Mouse (Mus musculus) G1E (cell line): Measurements from ENCODE around the gene Serping1. TPM values are rescaled to one million over a fixed set of nuclear protein-coding genes. Genes with fewer than 3 reads are reported as not detected.

ENCODE experiments used
- ATAC-seq: 2 replicates; pipeline ENCODE4 v1.8.0; 2016; ENCODE audit warnings: mild to moderate bottlenecking; ENCODE audit not compliant: insufficient number of reproducible peaks, poor library complexity, low FRiP score, severe bottlenecking; ENCODE audit errors: extremely low read depth
- DNase-seq: peaks from one replicate; pipeline ENCODE4 v3.0.0; 2012; ENCODE audit warnings: low spot score
- H3K27me3 ChIP-seq: 2 replicates; pipeline ENCODE4 v1.6.1; 2012; ENCODE audit warnings: mild to moderate bottlenecking, low read length, inconsistent platforms; ENCODE audit not compliant: insufficient read depth
- H3K36me3 ChIP-seq: replicated peaks from 2 replicates; pipeline ENCODE3; 2012; ENCODE audit warnings: mild to moderate bottlenecking, inconsistent platforms
- H3K4me1 ChIP-seq: 2 replicates; pipeline ENCODE4 v1.6.1; 2012; ENCODE audit warnings: low read depth, low read length, inconsistent platforms, mixed read lengths; ENCODE audit not compliant: insufficient read depth
- H3K4me3 ChIP-seq: 2 replicates; pipeline ENCODE4 v1.5.1; 2012; ENCODE audit warnings: low read depth, mild to moderate bottlenecking, inconsistent platforms, low read length, moderate library complexity, mixed read lengths
- H3K9me3 ChIP-seq: replicated peaks from 2 replicates; pipeline ENCODE4 v1.6.1; 2012; ENCODE audit warnings: inconsistent platforms
- CTCF ChIP-seq: IDR thresholded peaks from 2 replicates; pipeline ENCODE4 v1.5.1; 2012; ENCODE audit warnings: low read depth, low read length, inconsistent platforms, mixed read lengths
- GATA1 ChIP-seq: IDR thresholded peaks from 2 replicates; pipeline ENCODE4 v1.6.1; 2012; ENCODE audit warnings: borderline replicate concordance, low read length, inconsistent platforms, mixed read lengths
- GATA2 ChIP-seq: IDR thresholded peaks from 2 replicates; pipeline ENCODE4 v1.6.1; 2012; ENCODE audit warnings: low read depth, low read length, inconsistent platforms, borderline replicate concordance
- POLR2AphosphoS5 ChIP-seq: IDR thresholded peaks from 2 replicates; pipeline ENCODE4 v1.6.1; 2012; ENCODE audit warnings: low read depth, low read length, inconsistent platforms; ENCODE audit not compliant: insufficient replicate concordance
- TAL1 ChIP-seq: conservative IDR thresholded peaks from 2 replicates; pipeline ENCODE4 v1.6.1; 2012; ENCODE audit warnings: low read depth, low read length, inconsistent platforms, mixed read lengths
- polyA plus RNA-seq: library from polyadenylated mRNA; stranded (reverse); fragments of >175 nt; gene quantifications from 2 replicates; pipeline ENCODE4 v1.2.3, GENCODE M21; 2012
- total RNA-seq, 2 experiments: library from RNA; stranded (forward) in 1 of 2; stranded (reverse) in 1 of 2; fragments of 200-1000 nt in 1 of 2; fragments of >200 nt in 1 of 2; fragmentation: Nextera tagmentation in 1 of 2; gene quantifications; 2 replicates each; pipeline ENCODE4 v1.2.3; 2014 to 2017

Serping1 gene
- total and polyA plus RNA-seq, 3 experiments, result not detected

DNA sequence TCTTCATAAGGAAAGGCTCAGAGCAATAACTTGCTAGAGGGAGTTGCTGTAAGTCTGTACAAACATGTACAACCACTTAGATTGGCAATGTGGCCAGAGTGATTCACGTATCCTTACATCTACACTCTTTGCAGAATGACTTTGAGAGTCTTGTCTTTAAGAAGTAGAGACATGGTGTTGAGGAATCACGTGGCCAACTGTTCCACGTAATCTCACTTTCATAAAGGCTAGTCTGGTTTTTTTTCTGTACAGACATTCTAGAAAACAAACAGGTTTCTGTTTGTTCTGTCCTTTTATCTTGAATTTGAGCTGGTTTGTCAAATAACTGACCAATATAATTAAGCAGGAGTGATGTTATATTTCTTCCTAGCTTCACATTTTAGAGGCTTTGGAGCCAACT is 13.9 kb downstream of the Serping1 start:
- Histone ChIP-seq H3K9me3 (no peaks in the 10 kb centered on the region), H3K36me3 (no peaks in the 10 kb centered on the region), H3K27me3 (peaks cover 49% of the 10 kb centered on the region), H3K4me1 (no peaks in the 10 kb centered on the region), H3K4me3 (no peak overlapping the region)
- TF ChIP-seq GATA1 (no peak), POLR2AphosphoS5 (no peak), GATA2 (no peak), TAL1 (no peak), CTCF (no peak)
- ATAC-seq, result no peak
- DNase-seq, result no peak

DNA sequence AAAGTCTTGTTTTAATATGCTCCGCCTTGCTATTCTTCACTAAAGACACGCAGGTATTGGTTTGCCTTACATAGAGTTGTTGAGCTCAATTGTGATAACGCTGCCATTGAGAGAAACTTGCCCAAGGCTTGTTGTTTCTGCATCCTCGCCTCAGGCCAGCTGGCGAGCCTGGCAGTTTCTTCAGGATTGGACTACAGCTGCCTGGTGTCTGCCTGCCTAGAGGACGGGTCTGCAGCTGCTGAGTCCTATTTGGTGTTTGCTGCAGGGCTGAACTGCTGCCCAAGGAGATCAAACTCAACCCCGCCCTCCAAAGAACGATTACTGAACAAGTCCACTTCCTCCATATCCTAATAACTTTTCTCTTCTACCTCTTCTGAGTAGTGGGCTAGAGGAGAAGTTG is 14.5 kb downstream of the Serping1 start:
- H3K9me3 ChIP-seq, result no peaks in the 10 kb centered on the region
- DNase-seq, result no peak
- TF ChIP-seq GATA2 (no peak), POLR2AphosphoS5 (no peak), CTCF (no peak), TAL1 (no peak), GATA1 (no peak)
- H3K4me3 ChIP-seq, result no peak overlapping the region
- ATAC-seq, result no peak
- H3K36me3 ChIP-seq, result no peaks in the 10 kb centered on the region
- H3K27me3 ChIP-seq, result peaks cover 48% of the 10 kb centered on the region
- H3K4me1 ChIP-seq, result no peaks in the 10 kb centered on the region

DNA sequence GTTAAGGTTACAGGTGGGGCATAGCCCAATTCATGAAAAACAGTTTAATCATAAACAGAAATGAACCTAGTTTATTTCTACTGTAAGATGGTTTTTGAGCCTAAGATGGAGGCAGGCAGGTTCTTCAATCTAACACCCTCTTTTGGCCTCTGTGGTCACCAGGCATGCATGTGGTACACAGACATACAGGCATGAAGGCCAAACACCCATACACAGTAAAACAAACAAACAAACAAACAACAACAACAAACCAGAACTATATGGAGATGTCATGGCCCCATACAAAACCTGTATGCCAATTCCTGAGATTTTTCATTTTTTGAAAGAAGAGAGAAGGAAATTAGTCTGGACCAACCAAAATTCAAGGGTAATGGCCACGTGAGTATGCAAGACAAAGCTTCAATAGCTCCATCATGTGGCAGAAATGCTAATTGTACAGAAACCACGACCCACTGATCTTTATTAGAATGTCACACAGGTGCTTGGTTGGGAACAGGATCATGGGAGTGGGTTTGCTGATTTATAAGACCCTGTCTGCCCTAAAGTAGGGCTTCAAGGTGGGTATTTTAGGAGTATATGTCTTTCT is 16.6 kb downstream of the Serping1 start:
- ATAC-seq (peak; percentile 68), DNase-seq (no peak)
- TF ChIP-seq GATA2 (no peak), GATA1 (no peak)
- Histone ChIP-seq H3K9me3 (no peaks in the 10 kb centered on the region), H3K27me3 (peaks cover 33% of the 10 kb centered on the region), H3K36me3 (no peaks in the 10 kb centered on the region), H3K4me1 (no peaks in the 10 kb centered on the region), H3K4me3 (no peak overlapping the region)

DNA sequence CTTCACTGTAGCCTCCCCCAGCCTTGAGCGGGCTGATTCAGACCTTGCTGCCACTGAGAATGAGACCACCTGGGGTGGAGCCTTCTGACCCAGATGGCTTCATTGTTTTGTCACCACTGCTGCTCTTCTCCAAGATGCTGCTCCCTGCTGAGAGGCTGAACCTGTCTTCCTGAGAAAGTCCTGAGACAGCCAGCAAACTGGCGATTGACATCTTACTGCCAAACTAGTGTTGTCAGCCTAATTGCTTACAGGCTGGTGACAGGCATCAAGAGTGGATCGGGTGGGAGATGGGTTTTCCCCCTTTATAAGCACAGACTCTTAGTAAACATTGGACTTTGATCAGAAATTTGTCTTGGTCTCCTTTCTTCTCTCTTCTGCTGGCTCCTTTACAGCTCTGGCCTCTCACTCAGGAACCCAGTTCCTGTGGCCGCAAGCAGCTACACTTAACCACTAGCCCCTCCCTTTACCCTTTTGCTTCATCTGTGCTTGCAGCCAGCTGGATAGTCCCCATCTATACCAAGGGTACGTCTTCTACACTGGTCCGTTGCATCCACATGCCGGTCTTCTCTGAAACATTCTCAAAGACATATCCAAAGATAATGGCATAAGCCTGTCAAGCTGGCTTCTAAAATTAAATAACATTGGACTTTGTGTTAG is 18.1 kb downstream of the Serping1 start:
- H3K4me3 ChIP-seq, result no peak overlapping the region
- ATAC-seq (no peak), DNase-seq (no peak)
- no peak for TF ChIP-seq POLR2AphosphoS5
- TF ChIP-seq GATA1, result no peak
- no peak for TF ChIP-seq TAL1
- no peak for TF ChIP-seq CTCF
- no peak for TF ChIP-seq GATA2
- peaks cover 30% of the 10 kb centered on the region for H3K27me3 ChIP-seq
- H3K36me3 ChIP-seq, result no peaks in the 10 kb centered on the region
- H3K4me1 ChIP-seq, result no peaks in the 10 kb centered on the region
- no peaks in the 10 kb centered on the region for H3K9me3 ChIP-seq

DNA sequence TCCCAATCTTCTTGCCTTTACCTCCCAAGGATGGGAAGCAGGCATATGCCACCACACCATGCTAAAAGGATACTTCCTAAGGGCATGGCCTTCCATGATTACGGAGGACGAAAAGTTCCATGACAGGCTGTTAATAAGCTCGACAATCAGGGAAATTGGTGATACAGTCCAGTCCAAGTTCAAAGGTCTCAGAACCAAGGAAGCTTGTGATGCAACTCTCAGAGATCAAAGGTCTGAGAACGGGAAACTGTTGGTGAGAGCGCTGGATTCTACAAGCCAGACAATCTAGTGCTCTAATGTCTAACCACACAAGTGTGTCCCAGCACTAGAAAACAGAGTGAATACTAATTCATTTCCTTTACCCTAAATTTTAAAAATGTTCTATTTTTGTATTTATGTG is 19.0 kb downstream of the Serping1 start:
- H3K4me3 ChIP-seq, result no peak overlapping the region
- peaks cover 28% of the 10 kb centered on the region for H3K27me3 ChIP-seq
- DNase-seq (no peak), ATAC-seq (no peak)
- no peak for TF ChIP-seq GATA2
- no peak for TF ChIP-seq CTCF
- TF ChIP-seq GATA1, result no peak
- TF ChIP-seq POLR2AphosphoS5, result no peak
- TF ChIP-seq TAL1, result no peak
- no peaks in the 10 kb centered on the region for H3K9me3 ChIP-seq
- H3K4me1 ChIP-seq, result no peaks in the 10 kb centered on the region
- H3K36me3 ChIP-seq, result no peaks in the 10 kb centered on the region

DNA sequence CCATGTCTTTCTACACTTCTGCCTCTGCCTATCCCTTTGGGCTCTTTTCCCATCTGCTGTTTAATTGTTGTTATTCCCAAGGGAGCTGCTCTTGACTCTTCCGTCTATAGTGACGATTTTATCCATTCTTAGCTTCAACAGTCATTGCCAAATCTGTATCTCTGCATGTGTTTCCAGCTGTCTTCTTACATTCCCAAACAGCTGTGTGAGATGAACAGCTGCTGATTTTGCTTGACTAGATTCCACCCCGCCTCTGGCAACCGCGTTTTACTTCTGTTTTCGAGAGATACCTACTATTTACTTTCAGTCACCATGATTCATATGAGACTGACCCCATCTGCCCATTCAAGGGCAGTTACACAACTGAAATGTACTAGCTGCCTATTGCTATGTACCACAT is 25.1 kb downstream of the Serping1 start:
- H3K9me3 ChIP-seq, result no peaks in the 10 kb centered on the region
- H3K4me1 ChIP-seq, result 0 out of 2 replicates have a peak, but pooled peaks cover 2% of the 10 kb centered on the region
- ATAC-seq, result no peak
- TF ChIP-seq CTCF, result no peak
- TF ChIP-seq GATA1, result no peak
- TF ChIP-seq GATA2, result no peak
- no peak for TF ChIP-seq POLR2AphosphoS5
- TF ChIP-seq TAL1, result no peak
- H3K27me3 ChIP-seq, result peaks cover 46% of the 10 kb centered on the region
- DNase-seq, result no peak
- no peaks in the 10 kb centered on the region for H3K36me3 ChIP-seq
- H3K4me3 ChIP-seq, result no peak overlapping the region
